Mouse (Mus musculus) stomach, adult 2 months (tissue): ENCODE results near the gene Dgke. TPM values are rescaled to one million over a fixed set of nuclear protein-coding genes. Genes with fewer than 3 reads are reported as not detected.

Experiments used
- polyA plus RNA-seq: library from polyadenylated mRNA; depleted of rRNA; stranded (reverse); fragments of >200 nt; gene quantifications from 2 replicates; pipeline ENCODE4 v1.2.3, GENCODE M21; 2012; rRNA removed

Gene Dgke
- polyA plus RNA-seq, result 1.4 and 2.0 TPM in 2 replicates

DNA sequence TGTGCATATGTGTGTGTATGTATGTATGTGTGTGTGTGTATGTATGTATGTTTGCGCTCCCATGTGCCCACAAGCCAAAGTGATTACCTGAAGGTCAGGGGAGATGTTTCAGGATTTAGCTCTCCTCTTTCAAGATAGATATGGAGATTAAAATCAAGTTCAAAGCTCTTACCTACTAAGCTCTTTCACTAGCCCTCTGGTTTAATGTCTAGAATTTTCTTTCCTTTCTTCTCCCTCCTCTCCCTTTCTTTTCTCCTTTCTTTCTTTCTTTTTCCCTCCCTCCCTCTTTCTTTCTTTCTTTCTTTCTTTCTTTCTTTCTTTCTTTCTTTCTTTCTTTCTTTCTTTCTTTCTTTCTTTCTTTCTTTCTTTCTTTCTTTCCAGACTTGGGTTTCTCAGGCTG, at the start of gene Dgke:
TSS of gene Dgke (minus strand) at position 101 of the 400 bp plus-strand sequence.

GRCm38 (mm10) chr11:89073541-89073940, 6.9 kb upstream of the Dgke start, which contains the start of gene Gm525:
Gm525 (plus strand) TSS chr11:89073841.

GRCm38 (mm10) chr11:88998974-88999722, 67.5 kb downstream of the Dgke start, which contains the start of gene Trim25:
Trim25 (plus strand) TSS chr11:88999376.

Other genes with a start within 250 kb of the Dgke start
- gene Akap1, start 202.3 kb downstream of the Dgke start, polyA plus RNA-seq, result 17.2 and 21.6 TPM in 2 replicates
- 5.0 and 5.5 TPM in 2 replicates for gene Scpep1, start 111.4 kb downstream of the Dgke start, polyA plus RNA-seq
- 0.15 and 0.22 TPM in 2 replicates for gene Elobl, start 99.9 kb downstream of the Dgke start, polyA plus RNA-seq
- gene Coil, start 96.6 kb downstream of the Dgke start, polyA plus RNA-seq, result 1.4 and 2.2 TPM in 2 replicates
- 29.9 and 34.6 TPM in 2 replicates for gene Trim25, start 67.5 kb downstream of the Dgke start, polyA plus RNA-seq
- gene Gm525, start 7.0 kb upstream of the Dgke start, polyA plus RNA-seq, result 0.17 and 0.19 TPM in 2 replicates
- gene Nog, start 235.5 kb upstream of the Dgke start, polyA plus RNA-seq, result 2.3 and 4.9 TPM in 2 replicates